Mouse (Mus musculus) lung, postnatal 0 days (tissue): ENCODE measurements around the gene Clec14a. TPM values are rescaled to one million over a fixed set of nuclear protein-coding genes. Genes with fewer than 3 reads are reported as not detected.

Experiments
- ATAC-seq: fragments of 200-750 bp; cut with Nextera tagmentation; 2 replicates; pipeline ENCODE4 v1.8.0; 2017; ENCODE audit warnings: moderate library complexity
- DNase-seq: peaks from one replicate; pipeline ENCODE4 v3.0.0-alpha.2; 2016; ENCODE audit warnings: low spot score
- H3K27ac ChIP-seq: fragments of 300-500 bp; sonication (generic); 2 replicates; pipeline ENCODE4 v1.5.1; 2014; ENCODE audit warnings: antibody characterized with exemption, mild to moderate bottlenecking, low read length, mixed read lengths
- H3K27me3 ChIP-seq: fragments of 300-500 bp; sonication (generic); replicated peaks from 2 replicates; pipeline ENCODE4 v1.6.1; 2014; ENCODE audit warnings: low read length, mixed read lengths; ENCODE audit not compliant: insufficient read depth
- H3K36me3 ChIP-seq: fragments of 300-500 bp; sonication (generic); 2 replicates; pipeline ENCODE4 v1.6.1; 2014; ENCODE audit warnings: low read length, mixed read lengths; ENCODE audit not compliant: insufficient read depth
- H3K4me1 ChIP-seq: fragments of 300-500 bp; sonication (generic); 2 replicates; pipeline ENCODE4 v1.6.1; 2014; ENCODE audit warnings: antibody characterized with exemption, low read depth, low read length, mixed read lengths; ENCODE audit not compliant: insufficient read depth
- H3K4me2 ChIP-seq: fragments of 300-500 bp; sonication (generic); replicated peaks from 2 replicates; pipeline ENCODE4 v1.6.1; 2014; ENCODE audit warnings: low read depth, mild to moderate bottlenecking, low read length, moderate library complexity, mixed read lengths
- H3K4me3 ChIP-seq: fragments of 300-500 bp; sonication (generic); 2 replicates; pipeline ENCODE4 v1.5.1; 2014; ENCODE audit warnings: low read depth, low read length
- H3K9ac ChIP-seq: fragments of 300-500 bp; sonication (generic); replicated peaks from 2 replicates; pipeline ENCODE4 v1.6.1; 2014; ENCODE audit warnings: low read depth, mild to moderate bottlenecking
- H3K9me3 ChIP-seq: fragments of 300-500 bp; sonication (generic); 2 replicates; pipeline ENCODE4 v1.6.1; 2016; ENCODE audit warnings: low read length, mixed read lengths
- CTCF ChIP-seq: IDR thresholded peaks from 2 replicates; pipeline ENCODE4 v1.5.1; 2016; ENCODE audit warnings: antibody characterized with exemption, mild to moderate bottlenecking
- EP300 ChIP-seq: IDR thresholded peaks from 2 replicates; pipeline ENCODE4 v1.6.1; 2016; ENCODE audit warnings: antibody characterized with exemption, mild to moderate bottlenecking, control low read depth
- WGBS: fragments of 180-500 bp; shearing (Covaris S2); extraction: QIAGEN DNeasy Blood & Tissue Kit; methylation state at CpG from one replicate; pipeline ENCODE4 v1.1.7; 2014; 5-methylcytosine and 5-hydroxymethylcytosine counted together
- polyA plus RNA-seq: library from polyadenylated mRNA; unstranded; fragments of >200 nt; fragmentation: Nextera tagmentation; extraction: Ambion mirVana; gene quantifications from 2 replicates; pipeline ENCODE4 v1.2.1, GENCODE M21; 2015

The Clec14a gene
- polyA plus RNA-seq, 1 experiment from 2014 or later = 83.5 TPM

- Histone ChIP-seq H3K4me3 (no peak overlapping the region), H3K9ac (no peak overlapping the region), H3K4me1 (peaks cover 4% of the 10 kb centered on the region; the same call in 1 of the 2 replicates), H3K4me2 (no peak overlapping the region), H3K27ac (no peak overlapping the region), H3K27me3 (no peaks in the 10 kb centered on the region), H3K36me3 (no peaks in the 10 kb centered on the region), H3K9me3 (no peaks in the 10 kb centered on the region)
- WGBS = 92% methylated on average over 3 of the region's 3 CpGs
- TF ChIP-seq CTCF = no peak
- no peak for TF ChIP-seq EP300
- no peak for DNase-seq
- ATAC-seq = no peak
These were observed 50.0 kb downstream of the Clec14a start for GRCm38 (mm10) chr12:58219078-58219477.

- H3K27me3 ChIP-seq = peaks cover 25% of the 10 kb centered on the region
- WGBS = 39% methylated on average over 2 of the region's 2 CpGs
- no peaks in the 10 kb centered on the region for H3K9me3 ChIP-seq
- H3K4me1 ChIP-seq = peaks cover 20% of the 10 kb centered on the region
- ATAC-seq (no peak), DNase-seq (no peak)
- no peak overlapping the region for H3K4me3 ChIP-seq
- no peak for TF ChIP-seq EP300
- no peak for TF ChIP-seq CTCF
- no peaks in the 10 kb centered on the region for H3K36me3 ChIP-seq
- H3K4me2 ChIP-seq = no peak overlapping the region
- H3K9ac ChIP-seq = no peak overlapping the region
- H3K27ac ChIP-seq = no peak overlapping the region
These were observed 52.9 kb downstream of the Clec14a start for GRCm38 (mm10) chr12:58216218-58216617.

Other genes with a start within 250 kb of the Clec14a start
- gene Sstr1, start 57.5 kb downstream of the Clec14a start, polyA plus RNA-seq = 0.11 TPM in 1 of 2 replicates, not detected in the other